ENCODE assay signal across 8 mouse cellular contexts in the genomic region with DNA sequence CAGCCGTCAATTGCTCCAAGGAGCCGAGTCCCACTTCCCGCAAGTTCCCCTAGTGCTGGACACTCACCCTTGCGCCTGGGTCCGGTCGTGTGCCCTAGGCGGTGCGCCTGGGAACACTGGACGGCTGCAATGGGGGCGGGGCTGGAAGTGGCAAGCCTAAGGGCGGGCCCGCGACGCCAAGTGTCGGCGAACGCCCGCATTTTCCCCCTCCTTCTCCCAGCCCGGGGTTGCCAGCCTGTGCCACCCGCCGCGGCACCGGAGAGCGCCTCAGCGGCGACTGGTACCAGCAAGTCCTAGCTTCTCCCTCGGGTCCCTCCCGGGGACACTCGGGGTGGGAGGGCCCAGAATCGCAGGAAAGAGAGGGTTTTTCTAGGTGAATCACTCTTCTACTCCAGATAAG. TPM values are rescaled to one million over a fixed set of nuclear protein-coding genes. Genes with fewer than 3 reads are reported as not detected.
A peak's percentile ranks its signal among the peaks of the same experiment; 100 is the strongest.
DNase-seq lines count a peak whose midpoint lies in the region; ATAC-seq and TF ChIP-seq lines count a peak whose summit lies in the region.

TSS of gene S1pr5 (minus strand) at position 118 of the 400 bp plus-strand sequence.

- H3K4me3 ChIP-seq in forebrain, embryonic 10.5 days: peak within 1 kb of the TSS; percentile 36
- H3K4me3 ChIP-seq in forebrain, postnatal 0 days (ENCODE audit: low read depth, low read length): no peak within 1 kb of the TSS
- peak within 1 kb of the TSS; percentile 58 for H3K4me3 ChIP-seq in ES-E14 (ENCODE audit: insufficient read depth in 1 of 2, low read depth in 1 of 2, low read length in 2 of 2, poor library complexity in 1 of 2, severe bottlenecking in 1 of 2)
- peak within 1 kb of the TSS; percentile 14; the same call in 1 of the 2 replicates for H3K4me3 ChIP-seq in forebrain, embryonic 15.5 days
- peak within 1 kb of the TSS; percentile 40 for H3K4me3 ChIP-seq in liver, embryonic 16.5 days (ENCODE audit: low read depth, low read length)

- H3K27me3 ChIP-seq in forebrain, embryonic 10.5 days (ENCODE audit: poor library complexity, severe bottlenecking): peaks cover 99% of the 10 kb centered on the region
- H3K27me3 ChIP-seq in forebrain, postnatal 0 days (ENCODE audit: insufficient read depth, low read length): peaks cover 49% of the 10 kb centered on the region
- H3K27me3 ChIP-seq in forebrain, embryonic 15.5 days: peaks cover 71% of the 10 kb centered on the region
- peaks cover 85% of the 10 kb centered on the region for H3K27me3 ChIP-seq in liver, embryonic 16.5 days (ENCODE audit: control insufficient read depth, insufficient read depth, low read depth, low read length)

- H3K9ac ChIP-seq in forebrain, postnatal 0 days: no peak within 1 kb of the TSS
- peak within 1 kb of the TSS; percentile 10; the same call in 1 of the 2 replicates for H3K9ac ChIP-seq in ES-E14 (ENCODE audit: insufficient read depth, low read depth, low read length, poor library complexity, severe bottlenecking)
- no peak within 1 kb of the TSS for H3K9ac ChIP-seq in forebrain, embryonic 15.5 days (replicated peaks)
- H3K9ac ChIP-seq in liver, embryonic 16.5 days (ENCODE audit: low read depth, low read length): 0 out of 2 replicates have a peak within 1 kb of the TSS, but pooled peaks have one; percentile 33

- DNase-seq in forebrain, embryonic 10.5 days (ENCODE audit: extremely low spot score, low spot score): no peak
- no peak for DNase-seq in forebrain, postnatal 0 days
- no peak for DNase-seq in ES-E14 (ENCODE audit: low read depth, low spot score)
- DNase-seq in kidney, adult 8-10 months: peak; percentile 53 to 56
- DNase-seq in retina, embryonic 14.5 days (ENCODE audit: low spot score): peak; percentile 32
- DNase-seq in yolk sac, embryonic 10.5 days (ENCODE audit: low spot score): no peak

- in situ Hi-C loops in ES-E14 (cut with MboI; ENCODE audit: low sequenced_read_pairs in 2 of 2, unreplicated experiment in 2 of 2): no loop called here

- no peaks in the 10 kb centered on the region for H3K9me3 ChIP-seq in forebrain, embryonic 10.5 days
- no peaks in the 10 kb centered on the region for H3K9me3 ChIP-seq in forebrain, postnatal 0 days (ENCODE audit: low read length)
- H3K9me3 ChIP-seq in ES-E14 (ENCODE audit: control insufficient read depth, insufficient read depth, low read depth, low read length): no peaks in the 10 kb centered on the region
- H3K9me3 ChIP-seq in forebrain, embryonic 15.5 days: no peaks in the 10 kb centered on the region
- no peaks in the 10 kb centered on the region for H3K9me3 ChIP-seq in liver, embryonic 16.5 days (replicated peaks; ENCODE audit: control insufficient read depth, low read length)

- no peak for ATAC-seq in forebrain, postnatal 0 days
- ATAC-seq in forebrain, embryonic 15.5 days (replicated peaks): no peak
- peak; percentile 40; the same call in 1 of the 2 replicates for ATAC-seq in liver, embryonic 16.5 days (ENCODE audit: low read depth)

- H3K27ac ChIP-seq in forebrain, embryonic 10.5 days: no peak within 1 kb of the TSS
- no peak within 1 kb of the TSS for H3K27ac ChIP-seq in forebrain, postnatal 0 days (ENCODE audit: low read depth, low read length)
- H3K27ac ChIP-seq in ES-E14 (ENCODE audit: insufficient read depth, low read depth, low read length, poor library complexity, severe bottlenecking): no peak within 1 kb of the TSS
- no peak within 1 kb of the TSS for H3K27ac ChIP-seq in forebrain, embryonic 15.5 days (replicated peaks)
- H3K27ac ChIP-seq in liver, embryonic 16.5 days (ENCODE audit: low read length): no peak within 1 kb of the TSS

- TF ChIP-seq CTCF in forebrain, postnatal 0 days (IDR thresholded peaks at IDR 0.05; ENCODE audit: low read depth): no peak

- H3K4me2 ChIP-seq in forebrain, postnatal 0 days (ENCODE audit: low read depth): no peak within 1 kb of the TSS
- H3K4me2 ChIP-seq in forebrain, embryonic 15.5 days (replicated peaks): peak within 1 kb of the TSS; percentile 5
- peak within 1 kb of the TSS; percentile 48 for H3K4me2 ChIP-seq in liver, embryonic 16.5 days (ENCODE audit: low read depth, low read length)

- H3K36me3 ChIP-seq in forebrain, embryonic 10.5 days (replicated peaks): no peaks in the 10 kb centered on the region
- H3K36me3 ChIP-seq in forebrain, postnatal 0 days (ENCODE audit: insufficient read depth): no peaks in the 10 kb centered on the region
- no peaks in the 10 kb centered on the region for H3K36me3 ChIP-seq in ES-E14 (ENCODE audit: control insufficient read depth, insufficient read depth, low read length, poor library complexity, severe bottlenecking)
- no peaks in the 10 kb centered on the region for H3K36me3 ChIP-seq in forebrain, embryonic 15.5 days
- no peaks in the 10 kb centered on the region for H3K36me3 ChIP-seq in liver, embryonic 16.5 days (ENCODE audit: control insufficient read depth, insufficient read depth)

- WGBS in forebrain, embryonic 10.5 days: 1% methylated on average over 30 of the region's 30 CpGs
- 2% methylated on average over 30 of the region's 30 CpGs for WGBS in forebrain, postnatal 0 days
- under 1% methylated on average over 29 of the region's 30 CpGs for WGBS in forebrain, embryonic 15.5 days
- 3% methylated on average over 30 of the region's 30 CpGs for WGBS in liver, embryonic 16.5 days (ENCODE audit: insufficient replicate concordance)

- H3K4me1 ChIP-seq in forebrain, embryonic 10.5 days: peaks cover 39% of the 10 kb centered on the region
- H3K4me1 ChIP-seq in forebrain, postnatal 0 days (ENCODE audit: insufficient read depth): no peaks in the 10 kb centered on the region
- peaks cover 2 to 9% of the 10 kb centered on the region in 2 experiments; a peak in 3 of 4 replicates for H3K4me1 ChIP-seq in ES-E14 (ENCODE audit: control insufficient read depth in 2 of 2, insufficient read depth in 2 of 2, low read length in 2 of 2, poor library complexity in 1 of 2)
- H3K4me1 ChIP-seq in forebrain, embryonic 15.5 days: peaks cover 21% of the 10 kb centered on the region
- H3K4me1 ChIP-seq in liver, embryonic 16.5 days (ENCODE audit: control insufficient read depth, low read depth, low read length): peaks cover 19% of the 10 kb centered on the region

TF ChIP-seq in ES-E14, 5 proteins besides CTCF, POLR2A, EP300 and RAD21:
- TF ChIP-seq CHD2 (IDR thresholded peaks at IDR 0.05; ENCODE audit: low read depth, low read length): no peak

RNA-seq across cellular contexts. Expression of gene S1pr5, which starts in this region (rescaled TPM):
- 0.07 and 0.10 TPM in 2 replicates for polyA plus RNA-seq in forebrain, embryonic 10.5 days (2016; fragmentation: Nextera tagmentation; extraction: Ambion mirVana)
- total RNA-seq in forebrain, postnatal 0 days (2014; rRNA removed): 2.7 and 2.8 TPM in 2 replicates
- 1.9 and 2.3 TPM in 2 replicates for polyA plus RNA-seq in forebrain, postnatal 0 days (2015; fragmentation: Nextera tagmentation; extraction: Ambion mirVana)
- total RNA-seq in ES-E14 (2012; rRNA removed): 0.27 and 0.53 TPM in 2 replicates
- 1.6 TPM in 2 replicates for polyA plus RNA-seq in forebrain, embryonic 15.5 days (2015; fragmentation: Nextera tagmentation; extraction: Ambion mirVana)
- polyA plus RNA-seq in liver, embryonic 16.5 days (2015; fragmentation: Nextera tagmentation; extraction: Ambion mirVana): 0.13 and 0.14 TPM in 2 replicates

Comparison
In these comparisons a context has a peak if more than half of its experiments do, and no peak if none do; other contexts are left out.
1. Peak in ATAC-seq, H3K4me3 ChIP-seq, H3K9ac ChIP-seq and H3K4me2 ChIP-seq in liver, embryonic 16.5 days; RNA of the gene not detected or under 1 TPM.
2. DNase-seq: peak in kidney, adult 8-10 months (2 of 2) and retina, embryonic 14.5 days (single experiment); none in forebrain, embryonic 10.5 days (single experiment), forebrain, postnatal 0 days (single experiment), ES-E14 (single experiment) and yolk sac, embryonic 10.5 days (single experiment).